Mouse (Mus musculus): ENCODE data around the gene Ccdc106. TPM values are rescaled to one million over a fixed set of nuclear protein-coding genes. Genes with fewer than 3 reads are reported as not detected.
A peak's percentile ranks its signal among the peaks of the same experiment; 100 is the strongest.

Gene Ccdc106
- polyA plus RNA-seq (2014; fragmentation: Nextera tagmentation; extraction: Ambion mirVana), result 1.5 and 2.9 TPM in 2 replicates

DNA sequence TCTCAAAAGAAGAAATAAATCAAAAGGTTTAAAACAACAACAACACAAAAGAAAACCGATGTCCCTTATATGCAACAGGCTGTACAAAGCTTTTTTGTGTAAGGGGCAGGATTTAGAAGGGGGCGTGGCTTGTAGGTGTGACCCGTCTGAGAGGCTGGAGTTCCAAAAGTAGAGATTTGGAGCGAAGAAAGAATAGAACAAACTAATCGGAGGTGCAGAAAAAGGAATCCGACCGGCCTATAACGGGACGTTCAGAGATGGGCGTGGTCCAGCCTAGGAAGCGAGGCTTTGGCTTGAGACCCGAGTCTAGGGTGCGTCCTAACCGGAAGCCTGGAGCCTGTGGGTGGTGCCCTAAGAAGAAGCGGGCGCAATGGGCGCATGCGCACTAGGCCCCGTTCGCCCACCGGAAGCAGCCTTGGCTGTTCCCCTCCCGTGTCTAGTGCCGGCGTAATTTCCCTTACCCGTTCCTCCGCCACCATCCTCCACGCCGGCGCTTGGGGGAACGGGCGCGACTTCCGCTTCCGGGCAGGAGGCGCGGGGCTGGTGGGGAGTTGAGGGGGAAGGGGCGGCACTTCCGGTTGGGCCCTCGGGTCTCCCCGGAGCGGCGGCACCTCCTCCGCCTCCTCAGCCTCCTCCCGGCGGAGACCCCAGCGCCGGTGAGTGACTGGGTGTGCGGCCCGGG lies at the start of gene Ccdc106, which contains the start of gene Zfp865:
TSS of gene Ccdc106 (plus strand) at position 554 of the 682 bp plus-strand sequence.
TSS of gene Zfp865 (plus strand) at position 377 of the 682 bp plus-strand sequence.
- peak within 1 kb of the TSS; percentile 98 for H3K9ac ChIP-seq (ENCODE audit: low read depth, low read length)
- H3K4me3 ChIP-seq (ENCODE audit: low read depth, low read length), result peak within 1 kb of the TSS; percentile 90
- peak within 1 kb of the TSS; percentile 96 for H3K27ac ChIP-seq (ENCODE audit: low read depth, low read length)
- peak within 1 kb of the TSS; percentile 83 for H3K4me2 ChIP-seq
- peak; percentile 83 for ATAC-seq (replicated peaks; ENCODE audit: insufficient number of reproducible peaks, low FRiP score, low TSS enrichment)
- peaks cover 11% of the 10 kb centered on the region; the same call in 1 of the 2 replicates for H3K4me1 ChIP-seq (ENCODE audit: control insufficient read depth, insufficient read depth, low read length)
- H3K27me3 ChIP-seq (ENCODE audit: control insufficient read depth, insufficient read depth, low read length), result no peaks in the 10 kb centered on the region
- H3K9me3 ChIP-seq (replicated peaks; ENCODE audit: control insufficient read depth, low read length), result no peaks in the 10 kb centered on the region
- H3K36me3 ChIP-seq (ENCODE audit: control insufficient read depth, insufficient read depth, low read length), result peaks cover 10% of the 10 kb centered on the region
- WGBS (ENCODE audit: insufficient replicate concordance), result under 1% methylated on average over 45 of the region's 49 CpGs

DNA sequence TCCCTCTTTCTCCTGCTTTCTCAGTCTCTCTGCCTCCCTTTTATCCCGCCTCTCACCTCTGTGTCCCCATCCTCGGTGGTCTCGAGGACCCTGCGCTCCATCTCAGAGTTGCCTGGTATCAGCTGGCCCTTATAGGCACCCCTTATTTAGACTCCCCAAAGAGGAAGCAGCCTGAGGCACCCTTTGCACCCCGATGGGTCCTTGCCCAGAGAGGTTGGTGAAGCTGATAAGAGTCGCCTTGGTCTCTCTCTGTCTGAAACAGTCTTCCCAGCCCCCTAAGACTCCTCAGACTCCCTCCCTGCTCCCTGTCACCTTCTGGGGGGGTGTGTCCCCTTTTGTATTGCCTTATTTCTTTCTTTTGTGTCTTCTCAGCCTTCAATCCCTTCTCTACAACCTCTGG lies 49.3 kb upstream of the Ccdc106 start, which contains the start of gene Sbk3:
TSS of gene Sbk3 (minus strand) at position 101 of the 400 bp plus-strand sequence.
- H3K9ac ChIP-seq (ENCODE audit: low read depth, low read length), result no peak within 1 kb of the TSS
- ATAC-seq (replicated peaks; ENCODE audit: insufficient number of reproducible peaks, low FRiP score, low TSS enrichment), result no peak
- no peak within 1 kb of the TSS for H3K27ac ChIP-seq (ENCODE audit: low read depth, low read length)
- no peaks in the 10 kb centered on the region for H3K9me3 ChIP-seq (replicated peaks; ENCODE audit: control insufficient read depth, low read length)
- peaks cover 4% of the 10 kb centered on the region; the same call in 1 of the 2 replicates for H3K4me1 ChIP-seq (ENCODE audit: control insufficient read depth, insufficient read depth, low read length)
- H3K4me2 ChIP-seq, result no peak within 1 kb of the TSS
- WGBS (ENCODE audit: insufficient replicate concordance), result 38% methylated on average over 6 of the region's 6 CpGs
- H3K4me3 ChIP-seq (ENCODE audit: low read depth, low read length), result no peak within 1 kb of the TSS
- no peaks in the 10 kb centered on the region for H3K27me3 ChIP-seq (ENCODE audit: control insufficient read depth, insufficient read depth, low read length)
- H3K36me3 ChIP-seq (ENCODE audit: control insufficient read depth, insufficient read depth, low read length), result no peaks in the 10 kb centered on the region

DNA sequence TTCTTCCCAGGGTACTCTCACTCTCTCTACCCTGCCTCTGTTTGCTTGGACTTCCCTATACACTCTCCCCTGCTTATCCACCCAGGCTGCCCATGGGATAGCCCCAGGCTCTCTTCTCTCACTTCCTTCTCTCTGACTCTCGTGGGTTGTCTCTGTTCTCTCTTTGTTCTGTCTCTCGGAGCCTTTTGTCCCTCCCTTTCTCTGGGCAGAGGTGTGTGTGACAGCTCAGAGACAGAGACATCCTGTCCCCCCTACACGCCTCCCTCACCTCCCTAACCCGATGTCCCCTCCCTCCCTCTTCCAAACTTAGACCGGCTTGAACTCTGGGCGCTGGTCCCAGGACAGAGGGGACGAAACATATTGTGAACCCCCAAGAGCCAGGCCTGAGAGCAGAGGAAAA lies 48.6 kb upstream of the Ccdc106 start:
- no peaks in the 10 kb centered on the region for H3K27me3 ChIP-seq (ENCODE audit: control insufficient read depth, insufficient read depth, low read length)
- no peaks in the 10 kb centered on the region for H3K36me3 ChIP-seq (ENCODE audit: control insufficient read depth, insufficient read depth, low read length)
- H3K9me3 ChIP-seq (replicated peaks; ENCODE audit: control insufficient read depth, low read length), result no peaks in the 10 kb centered on the region; the same call in 1 of the 2 replicates
- H3K27ac ChIP-seq (ENCODE audit: low read depth, low read length), result no peak overlapping the region
- WGBS (ENCODE audit: insufficient replicate concordance), result 16% methylated on average over 7 of the region's 7 CpGs
- no peak overlapping the region for H3K4me2 ChIP-seq
- ATAC-seq (replicated peaks; ENCODE audit: insufficient number of reproducible peaks, low FRiP score, low TSS enrichment), result no peak
- peaks cover 4% of the 10 kb centered on the region; the same call in 1 of the 2 replicates for H3K4me1 ChIP-seq (ENCODE audit: control insufficient read depth, insufficient read depth, low read length)
- no peak overlapping the region for H3K4me3 ChIP-seq (ENCODE audit: low read depth, low read length)
- no peak overlapping the region for H3K9ac ChIP-seq (ENCODE audit: low read depth, low read length)

DNA sequence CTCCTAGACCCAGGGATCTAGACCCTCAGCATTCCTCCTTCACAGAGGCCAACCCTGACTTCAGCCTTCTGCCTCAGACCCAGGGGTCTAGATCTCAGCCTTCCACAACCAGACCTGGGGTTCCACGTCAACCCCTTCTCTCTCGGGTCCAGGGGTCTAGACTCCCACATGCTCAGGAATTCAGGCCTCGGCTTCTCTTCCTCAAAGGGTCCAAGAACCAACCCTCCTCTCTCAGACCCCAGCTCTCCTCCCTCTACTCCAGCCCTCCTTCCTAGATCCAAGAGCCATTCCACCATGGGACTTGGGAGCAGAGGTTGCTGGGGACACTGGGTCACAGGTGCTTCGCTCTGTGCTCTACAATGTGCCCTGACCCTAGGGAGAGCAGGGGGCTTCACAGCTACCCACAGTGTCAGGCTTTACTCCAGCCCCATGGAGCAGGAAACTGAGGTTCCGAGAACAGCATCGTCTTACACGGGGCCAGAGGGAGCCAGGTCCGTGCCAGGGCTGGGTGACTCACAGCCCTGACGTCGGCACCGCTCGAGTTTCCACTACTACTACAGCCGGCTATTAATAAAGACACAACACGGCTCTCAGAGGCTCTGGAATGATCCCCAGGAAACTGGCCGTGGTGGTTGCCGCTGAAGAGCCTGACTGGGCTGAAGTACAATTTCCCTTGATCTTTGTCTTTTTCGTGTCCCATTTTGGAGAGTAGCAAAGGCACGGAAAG lies 47.9 kb upstream of the Ccdc106 start:
- Histone ChIP-seq H3K4me1 (ENCODE audit: control insufficient read depth, insufficient read depth, low read length) (peaks cover 4% of the 10 kb centered on the region; the same call in 1 of the 2 replicates), H3K4me2 (no peak overlapping the region), H3K27ac (ENCODE audit: low read depth, low read length) (peak overlapping the region; percentile 69), H3K9me3 (replicated peaks; ENCODE audit: control insufficient read depth, low read length) (peaks cover 2% of the 10 kb centered on the region), H3K36me3 (ENCODE audit: control insufficient read depth, insufficient read depth, low read length) (no peaks in the 10 kb centered on the region), H3K4me3 (ENCODE audit: low read depth, low read length) (no peak overlapping the region), H3K27me3 (ENCODE audit: control insufficient read depth, insufficient read depth, low read length) (no peaks in the 10 kb centered on the region), H3K9ac (ENCODE audit: low read depth, low read length) (no peak overlapping the region)
- 0 out of 2 replicates have a peak, but pooled peaks have one; percentile 23 for ATAC-seq (replicated peaks; ENCODE audit: insufficient number of reproducible peaks, low FRiP score, low TSS enrichment)
- 49% methylated on average over 18 of the region's 18 CpGs for WGBS (ENCODE audit: insufficient replicate concordance)

DNA sequence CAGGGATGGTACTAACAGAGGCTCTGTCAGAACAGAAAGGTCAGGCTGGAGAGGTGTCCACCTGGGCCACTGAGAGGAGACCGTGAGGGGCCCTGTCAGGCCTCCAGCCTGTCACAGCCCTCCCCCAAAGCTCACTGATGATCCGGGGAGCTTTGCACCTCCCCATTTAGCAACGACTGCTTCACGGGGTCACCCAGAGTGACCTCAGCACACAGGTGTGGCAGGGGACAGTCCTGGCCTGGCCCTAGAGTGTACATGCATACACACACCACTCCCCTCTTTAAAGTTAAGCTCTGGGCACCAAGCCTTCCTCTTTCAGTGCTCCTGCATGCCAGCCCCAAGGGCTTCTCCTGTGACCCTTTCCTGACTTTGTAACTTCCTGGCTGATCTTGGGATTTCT lies 44.9 kb upstream of the Ccdc106 start:
- no peak for ATAC-seq (replicated peaks; ENCODE audit: insufficient number of reproducible peaks, low FRiP score, low TSS enrichment)
- Histone ChIP-seq H3K9ac (ENCODE audit: low read depth, low read length) (no peak overlapping the region), H3K36me3 (ENCODE audit: control insufficient read depth, insufficient read depth, low read length) (no peaks in the 10 kb centered on the region), H3K4me3 (ENCODE audit: low read depth, low read length) (no peak overlapping the region), H3K27me3 (ENCODE audit: control insufficient read depth, insufficient read depth, low read length) (no peaks in the 10 kb centered on the region), H3K4me2 (no peak overlapping the region), H3K27ac (ENCODE audit: low read depth, low read length) (no peak overlapping the region), H3K4me1 (ENCODE audit: control insufficient read depth, insufficient read depth, low read length) (peaks cover 4% of the 10 kb centered on the region; the same call in 1 of the 2 replicates), H3K9me3 (replicated peaks; ENCODE audit: control insufficient read depth, low read length) (peaks cover 2% of the 10 kb centered on the region)
- 50% methylated on average over 4 of the region's 4 CpGs for WGBS (ENCODE audit: insufficient replicate concordance)

- Histone ChIP-seq H3K9ac (ENCODE audit: low read depth, low read length) (no peak overlapping the region), H3K27me3 (ENCODE audit: control insufficient read depth, insufficient read depth, low read length) (no peaks in the 10 kb centered on the region), H3K4me1 (ENCODE audit: control insufficient read depth, insufficient read depth, low read length) (peaks cover 4% of the 10 kb centered on the region; the same call in 1 of the 2 replicates), H3K4me2 (no peak overlapping the region), H3K4me3 (ENCODE audit: low read depth, low read length) (no peak overlapping the region), H3K27ac (ENCODE audit: low read depth, low read length) (no peak overlapping the region), H3K9me3 (replicated peaks; ENCODE audit: control insufficient read depth, low read length) (peaks cover 2% of the 10 kb centered on the region), H3K36me3 (ENCODE audit: control insufficient read depth, insufficient read depth, low read length) (no peaks in the 10 kb centered on the region)
- 82% methylated on average over 7 of the region's 7 CpGs for WGBS (ENCODE audit: insufficient replicate concordance)
- ATAC-seq (replicated peaks; ENCODE audit: insufficient number of reproducible peaks, low FRiP score, low TSS enrichment), result no peak
Measured at GRCm38 (mm10) chr7:4976832-4977231, 43.5 kb upstream of the Ccdc106 start.

DNA sequence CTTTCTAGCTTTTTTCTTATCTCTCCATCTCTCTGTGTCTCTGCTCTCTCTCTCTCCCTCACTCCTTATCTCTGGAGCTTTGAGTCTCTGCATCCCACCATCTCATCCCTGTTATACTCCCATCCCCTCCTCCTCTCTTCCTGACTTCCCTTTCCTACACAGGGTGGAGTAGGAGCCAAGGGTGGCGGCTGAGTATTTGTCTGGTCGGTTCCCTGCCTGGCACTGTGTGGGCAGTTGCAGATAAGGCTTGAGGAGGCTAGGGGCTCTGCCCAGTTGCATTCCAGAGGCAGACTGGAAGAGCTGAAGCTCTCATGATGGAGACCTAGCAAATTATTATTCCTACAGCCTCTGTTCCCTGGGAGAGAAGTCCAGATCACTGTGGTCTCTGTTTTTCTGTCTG lies 32.1 kb upstream of the Ccdc106 start:
- WGBS (ENCODE audit: insufficient replicate concordance), result 46% methylated on average over 2 of the region's 2 CpGs
- ATAC-seq (replicated peaks; ENCODE audit: insufficient number of reproducible peaks, low FRiP score, low TSS enrichment), result no peak
- Histone ChIP-seq H3K4me1 (ENCODE audit: control insufficient read depth, insufficient read depth, low read length) (no peaks in the 10 kb centered on the region), H3K27ac (ENCODE audit: low read depth, low read length) (no peak overlapping the region), H3K9ac (ENCODE audit: low read depth, low read length) (no peak overlapping the region), H3K4me2 (no peak overlapping the region), H3K9me3 (replicated peaks; ENCODE audit: control insufficient read depth, low read length) (peaks cover 3% of the 10 kb centered on the region; the same call in 1 of the 2 replicates), H3K36me3 (ENCODE audit: control insufficient read depth, insufficient read depth, low read length) (peaks cover 7% of the 10 kb centered on the region), H3K27me3 (ENCODE audit: control insufficient read depth, insufficient read depth, low read length) (peaks cover 12% of the 10 kb centered on the region), H3K4me3 (ENCODE audit: low read depth, low read length) (no peak overlapping the region)

DNA sequence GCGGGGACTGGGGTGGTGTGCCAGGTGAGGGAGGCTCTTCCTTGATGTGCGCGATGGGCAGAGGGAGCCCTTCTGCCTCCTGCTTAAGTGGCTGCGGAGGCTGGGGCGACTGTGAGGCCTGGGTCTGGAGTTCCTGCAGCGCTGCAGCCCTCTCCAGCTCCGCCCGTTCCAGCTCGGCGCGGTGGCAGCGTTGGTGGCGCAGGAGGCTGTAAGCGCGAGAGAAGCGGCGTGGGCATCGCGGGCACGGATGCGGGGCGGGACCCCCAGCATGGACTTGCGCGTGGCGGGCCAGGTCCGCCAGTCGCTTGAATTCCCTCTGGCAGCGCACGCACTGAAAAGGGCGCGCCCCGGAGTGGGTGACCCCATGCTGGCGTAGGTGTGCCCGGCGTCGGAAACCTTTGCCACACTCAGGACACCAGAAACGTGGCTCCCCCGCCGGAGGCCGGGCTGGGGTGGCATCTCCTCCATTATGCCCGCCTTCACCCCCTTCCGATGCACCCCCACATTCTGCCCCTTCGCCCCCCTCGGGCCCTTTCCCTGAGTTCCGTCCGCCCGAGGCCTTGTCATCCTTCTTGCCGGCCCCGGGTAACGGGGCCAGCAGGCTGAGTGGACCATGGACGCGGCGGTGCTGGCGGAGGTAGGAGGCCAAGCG lies 26.9 kb upstream of the Ccdc106 start:
- Histone ChIP-seq H3K4me1 (ENCODE audit: control insufficient read depth, insufficient read depth, low read length) (peaks cover 16% of the 10 kb centered on the region), H3K36me3 (ENCODE audit: control insufficient read depth, insufficient read depth, low read length) (peaks cover 9% of the 10 kb centered on the region), H3K4me3 (ENCODE audit: low read depth, low read length) (peak overlapping the region; percentile 62), H3K27me3 (ENCODE audit: control insufficient read depth, insufficient read depth, low read length) (peaks cover 29% of the 10 kb centered on the region), H3K4me2 (peak overlapping the region; percentile 67), H3K9ac (ENCODE audit: low read depth, low read length) (peak overlapping the region; percentile 16), H3K9me3 (replicated peaks; ENCODE audit: control insufficient read depth, low read length) (peaks cover 6% of the 10 kb centered on the region; the same call in 1 of the 2 replicates), H3K27ac (ENCODE audit: low read depth, low read length) (no peak overlapping the region)
- ATAC-seq (replicated peaks; ENCODE audit: insufficient number of reproducible peaks, low FRiP score, low TSS enrichment), result no peak
- 23% methylated on average over 55 of the region's 55 CpGs for WGBS (ENCODE audit: insufficient replicate concordance)
